Mouse (Mus musculus) bone marrow, adult 2 months (tissue): Measurements from ENCODE around the gene Nav2.

ENCODE experiments used
- CTCF ChIP-seq: fragments of 200-500 bp; IDR thresholded peaks from 2 replicates; pipeline ENCODE4 v1.5.1; 2011; ENCODE audit warnings: low read length, control low read depth; ENCODE audit not compliant: control insufficient read depth, insufficient read depth
- POLR2A ChIP-seq: fragments of 200-500 bp; IDR thresholded peaks from 2 replicates; pipeline ENCODE4 v1.6.1; 2011; ENCODE audit warnings: low read depth, mild to moderate bottlenecking, control low read depth, low read length, borderline replicate concordance; ENCODE audit not compliant: control insufficient read depth

DNA sequence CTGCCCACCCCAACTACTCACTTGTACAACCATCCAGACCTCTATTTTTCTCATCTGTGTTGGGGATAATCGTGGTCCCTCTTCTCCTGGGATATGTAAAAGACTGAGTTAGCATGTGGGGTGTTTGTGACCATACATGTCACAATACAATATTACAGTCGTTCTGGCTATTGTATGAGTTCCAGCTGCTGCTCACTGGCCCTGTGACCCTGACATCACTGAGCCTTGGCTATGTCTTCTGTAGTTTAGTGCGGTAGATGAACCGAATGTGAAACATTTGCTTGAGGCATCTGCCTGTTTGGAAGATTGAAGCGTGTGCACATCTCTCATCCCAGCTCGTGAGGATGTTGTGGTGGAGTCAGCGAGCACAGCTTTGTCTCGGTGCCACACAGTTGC, 410.4 kb downstream of the Nav2 start:
- TF ChIP-seq CTCF (no peak), POLR2A (no peak)
